Mouse (Mus musculus): ENCODE measurements around the gene Qtrt2. TPM values are rescaled to one million over a fixed set of nuclear protein-coding genes. Genes with fewer than 3 reads are reported as not detected.
A peak's percentile ranks its signal among the peaks of the same experiment; 100 is the strongest.

Qtrt2 gene
- total and polyA plus RNA-seq, 3 experiments, result 52.1 to 108 (median 60.0) TPM

DNA sequence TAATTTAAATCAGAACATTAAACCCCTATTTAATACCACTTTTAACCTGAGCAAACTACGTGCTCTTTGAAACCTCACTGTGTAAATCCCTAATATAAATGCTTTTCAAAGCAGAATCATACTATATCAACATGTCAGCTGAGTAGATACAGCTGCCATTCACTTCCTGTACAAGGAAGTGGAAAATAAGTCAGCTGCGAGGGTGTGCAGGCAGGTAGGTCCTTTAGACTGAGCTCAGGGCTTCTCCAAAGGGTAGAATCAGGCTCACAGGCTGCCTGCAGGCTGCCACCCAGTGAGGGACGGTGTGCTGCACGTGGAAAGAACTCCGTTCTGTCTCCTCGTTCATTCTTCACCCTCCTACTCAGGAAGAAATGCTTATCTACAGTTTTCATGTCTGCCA is 28.3 kb upstream of the Qtrt2 start:
- TF ChIP-seq MAZ (IDR thresholded peaks at IDR 0.05; ENCODE audit: low read depth, low read length), result no peak
- no peak for TF ChIP-seq TCF12 (IDR thresholded peaks at IDR 0.05; ENCODE audit: low read depth, low read length)
- no peak for TF ChIP-seq CHD2 (IDR thresholded peaks at IDR 0.05; ENCODE audit: low read length)
- TF ChIP-seq RAD21 (IDR thresholded peaks at IDR 0.05; ENCODE audit: low read depth, low read length), result no peak
- no peak for TF ChIP-seq JUN (IDR thresholded peaks at IDR 0.05; ENCODE audit: insufficient read depth, low read depth, low read length)
- no peak for TF ChIP-seq MXI1 (IDR thresholded peaks at IDR 0.05; ENCODE audit: low read depth, low read length)
- no peak for TF ChIP-seq POLR2A (IDR thresholded peaks at IDR 0.05; ENCODE audit: low read depth, low read length)
- Histone ChIP-seq H3K4me1 (ENCODE audit: control insufficient read depth in 1 of 2, insufficient read depth in 2 of 2) (peaks cover 8 to 28% of the 10 kb centered on the region in 2 experiments), H3K36me3 (replicated peaks in 1 of 2; ENCODE audit: control insufficient read depth in 1 of 2, insufficient read depth in 1 of 2, low read length in 1 of 2) (peaks cover 17 to 66% of the 10 kb centered on the region in 2 experiments), H3K9me3 (replicated peaks; ENCODE audit: low read length) (no peaks in the 10 kb centered on the region), H3K79me2 (replicated peaks; ENCODE audit: control insufficient read depth, extremely low read depth, insufficient read depth, poor library complexity, severe bottlenecking) (no peaks in the 10 kb centered on the region), H3K27me3 (replicated peaks) (no peaks in the 10 kb centered on the region), H3K27ac (ENCODE audit: insufficient read depth, low read depth) (no peak overlapping the region), H3K9ac (ENCODE audit: insufficient read depth, low read depth) (no peak overlapping the region), H3K4me3 (replicated peaks in 1 of 3; ENCODE audit: low read depth in 2 of 3, low read length in 2 of 3, poor library complexity in 1 of 3) (no peak overlapping the region), H3K4me2 (ENCODE audit: insufficient read depth, low read depth, poor library complexity, severe bottlenecking) (no peak overlapping the region)
- dilution Hi-C loops (cut with MboI; ENCODE audit: extremely low pct_ligation_motif_present, extremely low pct_unique_long_range_greater_than_20kb, low sequenced_read_pairs) (no loop called here), in situ Hi-C loops (cut with MboI; ENCODE audit: low pct_ligation_motif_present, low pct_unique_long_range_greater_than_20kb, low sequenced_read_pairs) (no loop called here)
- DNase-seq (ENCODE audit: extremely low read depth), result no peak

DNA sequence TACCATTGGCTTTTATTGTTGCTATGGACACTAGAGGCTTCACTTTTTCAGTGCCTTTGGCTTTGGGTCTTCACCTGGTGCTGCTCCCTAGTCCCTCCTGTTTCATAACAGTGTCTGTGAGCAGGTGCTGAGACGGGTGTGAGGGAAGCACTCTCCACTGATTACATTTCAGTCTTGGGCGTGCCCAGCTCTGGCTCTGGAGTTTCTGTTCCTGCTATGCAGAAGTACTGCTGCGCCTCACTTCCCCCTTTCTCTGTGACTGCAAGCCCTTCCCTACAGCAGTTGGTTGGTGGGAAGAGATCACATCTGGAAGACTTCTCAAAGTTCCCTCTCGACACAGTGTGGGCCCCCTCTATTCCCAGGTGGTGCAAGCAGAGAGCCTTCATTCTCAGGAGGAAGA is 25.0 kb upstream of the Qtrt2 start:
- Histone ChIP-seq H3K9me3 (replicated peaks; ENCODE audit: low read length) (no peaks in the 10 kb centered on the region), H3K4me1 (ENCODE audit: control insufficient read depth in 1 of 2, insufficient read depth in 2 of 2) (peaks cover 8 to 34% of the 10 kb centered on the region in 2 experiments), H3K27me3 (replicated peaks) (no peaks in the 10 kb centered on the region), H3K27ac (ENCODE audit: insufficient read depth, low read depth) (no peak overlapping the region), H3K36me3 (replicated peaks in 1 of 2; ENCODE audit: control insufficient read depth in 1 of 2, insufficient read depth in 1 of 2, low read length in 1 of 2) (peaks cover 3 to 44% of the 10 kb centered on the region in 2 experiments), H3K79me2 (replicated peaks; ENCODE audit: control insufficient read depth, extremely low read depth, insufficient read depth, poor library complexity, severe bottlenecking) (no peaks in the 10 kb centered on the region), H3K4me2 (ENCODE audit: insufficient read depth, low read depth, poor library complexity, severe bottlenecking) (no peak overlapping the region), H3K4me3 (replicated peaks in 1 of 3; ENCODE audit: low read depth in 2 of 3, low read length in 2 of 3, poor library complexity in 1 of 3) (no peak overlapping the region), H3K9ac (ENCODE audit: insufficient read depth, low read depth) (no peak overlapping the region)
- DNase-seq (ENCODE audit: extremely low read depth), result peak; percentile 82
- in situ Hi-C loops (cut with MboI; ENCODE audit: low pct_ligation_motif_present, low pct_unique_long_range_greater_than_20kb, low sequenced_read_pairs), result no loop called here
- dilution Hi-C loops (cut with MboI; ENCODE audit: extremely low pct_ligation_motif_present, extremely low pct_unique_long_range_greater_than_20kb, low sequenced_read_pairs), result no loop called here
- TF ChIP-seq TBP (conservative IDR thresholded peaks at IDR 0.05; ENCODE audit: low read depth, low read length), result no peak
- TF ChIP-seq UBTF (IDR thresholded peaks at IDR 0.05; ENCODE audit: low read depth, low read length), result no peak
- no peak for TF ChIP-seq JUND (conservative IDR thresholded peaks at IDR 0.05; ENCODE audit: low read depth, low read length)
- no peak for TF ChIP-seq PAX5 (IDR thresholded peaks at IDR 0.05; ENCODE audit: low read length)
- no peak for TF ChIP-seq ZKSCAN1 (IDR thresholded peaks at IDR 0.05; ENCODE audit: borderline replicate concordance, low read depth, low read length)
- TF ChIP-seq RAD21 (IDR thresholded peaks at IDR 0.05; ENCODE audit: low read depth, low read length), result no peak; the same call in 1 of the 2 replicates
- peak; percentile 40 for TF ChIP-seq NRF1 (IDR thresholded peaks at IDR 0.05; ENCODE audit: low read depth, low read length)
- TF ChIP-seq NELFE (IDR thresholded peaks at IDR 0.05; ENCODE audit: low read depth, low read length), result no peak
- TF ChIP-seq POLR2A (IDR thresholded peaks at IDR 0.05; ENCODE audit: low read depth, low read length), result no peak
- no peak for TF ChIP-seq GABPA (IDR thresholded peaks at IDR 0.05; ENCODE audit: insufficient replicate concordance, low read depth, low read length)
- TF ChIP-seq BHLHE40 (IDR thresholded peaks at IDR 0.05; ENCODE audit: low read depth, low read length), result peak; percentile 79
- no peak for TF ChIP-seq ZNF384 (IDR thresholded peaks at IDR 0.05; ENCODE audit: low read depth, low read length)
- no peak for TF ChIP-seq USF2 (conservative IDR thresholded peaks at IDR 0.05; ENCODE audit: low read depth, low read length)
- TF ChIP-seq SMC3 (IDR thresholded peaks at IDR 0.05; ENCODE audit: low read depth, low read length), result no peak
- TF ChIP-seq CTCF (conservative IDR thresholded peaks at IDR 0.05 in 1 of 2, IDR thresholded peaks at IDR 0.05 in 1 of 2; ENCODE audit: low read depth in 2 of 2, low read length in 2 of 2), result no peak
- no peak for TF ChIP-seq MAFK (IDR thresholded peaks at IDR 0.05; ENCODE audit: insufficient replicate concordance, low read length)
- TF ChIP-seq ELF1 (IDR thresholded peaks at IDR 0.05; ENCODE audit: low read depth, low read length), result peak; percentile 51
- TF ChIP-seq CHD1 (IDR thresholded peaks at IDR 0.05; ENCODE audit: low read depth, low read length), result no peak
- peak; percentile 82 for TF ChIP-seq RCOR1 (conservative IDR thresholded peaks at IDR 0.05; ENCODE audit: low read depth, low read length)
- TF ChIP-seq MAX (IDR thresholded peaks at IDR 0.05; ENCODE audit: low read length), result peak; percentile 56; the same call in 1 of the 2 replicates
- no peak for TF ChIP-seq MAZ (IDR thresholded peaks at IDR 0.05; ENCODE audit: low read depth, low read length)
- no peak for TF ChIP-seq MEF2A (IDR thresholded peaks at IDR 0.05; ENCODE audit: borderline replicate concordance, low read depth, low read length)
- TF ChIP-seq MXI1 (IDR thresholded peaks at IDR 0.05; ENCODE audit: low read depth, low read length), result 0 out of 2 replicates have a peak, but pooled peaks have one; percentile 46
- peak; percentile 35; the same call in 1 of the 2 replicates for TF ChIP-seq ETS1 (conservative IDR thresholded peaks at IDR 0.05; ENCODE audit: low read depth, low read length)
- TF ChIP-seq EP300 (IDR thresholded peaks at IDR 0.05; ENCODE audit: low read length), result peak; percentile 93
- no peak for TF ChIP-seq USF1 (IDR thresholded peaks at IDR 0.05; ENCODE audit: low read depth, low read length)
- 0 out of 2 replicates have a peak, but pooled peaks have one; percentile 42 for TF ChIP-seq SIN3A (IDR thresholded peaks at IDR 0.05; ENCODE audit: low read length)
- TF ChIP-seq POLR2AphosphoS2 (IDR thresholded peaks at IDR 0.05; ENCODE audit: low read depth, low read length), result no peak
- peak; percentile 73 for TF ChIP-seq TCF12 (IDR thresholded peaks at IDR 0.05; ENCODE audit: low read depth, low read length)
- no peak for TF ChIP-seq JUN (IDR thresholded peaks at IDR 0.05; ENCODE audit: insufficient read depth, low read depth, low read length)
- no peak for TF ChIP-seq HCFC1 (IDR thresholded peaks at IDR 0.05; ENCODE audit: low read depth, low read length)
- no peak for TF ChIP-seq KAT2A (IDR thresholded peaks at IDR 0.05; ENCODE audit: insufficient replicate concordance, low read length)
